Mouse (Mus musculus) adrenal gland (tissue): ENCODE data around the gene Hspb9.

Source experiments
- intact Hi-C: fragments of 180-260 bp; cut with DNase I; formaldehyde crosslinking; loops from one replicate; pipeline ENCODE4 v1.15.1; 2025

The Hspb9 gene

DNA sequence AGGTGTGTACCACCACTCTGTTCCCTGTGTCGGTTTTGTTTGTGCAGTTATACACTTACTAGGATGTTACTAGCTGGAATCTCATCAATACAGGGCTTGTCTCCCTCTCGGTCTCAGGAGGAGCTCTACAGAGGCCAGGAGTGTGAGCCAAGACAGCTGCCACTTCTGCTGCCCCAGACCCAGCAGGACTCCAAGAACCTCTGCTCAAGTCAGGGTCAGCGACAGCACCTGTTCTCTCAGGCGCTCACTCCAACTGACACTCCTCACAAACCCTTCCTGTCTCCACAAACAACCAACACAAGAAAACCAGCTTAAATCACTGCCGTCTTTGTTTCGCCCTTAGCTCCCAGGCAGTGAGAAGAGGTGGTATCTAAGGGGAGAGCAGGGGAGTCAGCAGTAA is 15.0 kb downstream of the Hspb9 start:
- intact Hi-C loops: no loop called here

- intact Hi-C loops: no loop called here
Measured at GRCm38 (mm10) chr11:100729976-100730375, 16.3 kb downstream of the Hspb9 start.

DNA sequence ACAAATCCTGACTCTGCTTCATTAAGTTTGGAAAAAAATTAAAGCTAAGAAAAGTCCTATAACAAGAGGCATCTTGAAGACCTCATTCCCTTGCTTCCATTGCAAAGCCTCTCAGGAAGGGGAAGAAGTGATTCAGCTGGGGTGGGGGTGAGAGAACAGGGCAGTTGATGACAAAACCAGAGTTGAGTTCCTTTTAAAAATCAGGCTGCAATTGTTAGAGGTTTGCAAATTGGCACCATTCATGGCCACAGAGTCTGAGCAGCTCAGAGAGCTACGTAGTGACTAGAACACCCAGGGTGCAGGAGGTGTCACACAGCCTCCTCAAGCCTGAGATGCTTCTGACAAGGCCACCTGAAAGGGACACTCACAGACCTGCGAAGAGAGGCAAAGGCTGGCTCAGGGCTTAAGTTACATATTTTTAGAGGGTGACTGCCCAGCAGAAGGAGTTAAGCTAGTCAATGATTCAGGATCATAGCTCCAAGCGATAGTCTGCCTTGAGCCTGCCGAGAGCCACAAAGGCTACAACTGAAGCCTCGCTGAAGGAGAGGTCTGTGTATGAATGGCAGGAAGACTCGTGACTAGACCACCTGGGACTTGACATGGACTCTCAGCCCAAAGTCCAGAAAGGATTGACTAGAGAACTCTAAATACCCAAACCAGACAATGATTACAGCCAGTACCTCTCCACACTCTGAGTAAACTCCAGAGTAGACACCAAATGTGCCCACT is 17.0 kb downstream of the Hspb9 start:
- intact Hi-C loops: no loop called here

GRCm38 (mm10) chr11:100735134-100735865 is 21.6 kb downstream of the Hspb9 start:
- intact Hi-C loops: no loop called here

- intact Hi-C loops: no loop called here
Measured at GRCm38 (mm10) chr11:100735954-100736745, 22.5 kb downstream of the Hspb9 start.

- intact Hi-C loops: no loop called here
Measured at GRCm38 (mm10) chr11:100736746-100737080, 23.1 kb downstream of the Hspb9 start.

GRCm38 (mm10) chr11:100737105-100737733 is 23.6 kb downstream of the Hspb9 start:
- intact Hi-C loops: no loop called here

DNA sequence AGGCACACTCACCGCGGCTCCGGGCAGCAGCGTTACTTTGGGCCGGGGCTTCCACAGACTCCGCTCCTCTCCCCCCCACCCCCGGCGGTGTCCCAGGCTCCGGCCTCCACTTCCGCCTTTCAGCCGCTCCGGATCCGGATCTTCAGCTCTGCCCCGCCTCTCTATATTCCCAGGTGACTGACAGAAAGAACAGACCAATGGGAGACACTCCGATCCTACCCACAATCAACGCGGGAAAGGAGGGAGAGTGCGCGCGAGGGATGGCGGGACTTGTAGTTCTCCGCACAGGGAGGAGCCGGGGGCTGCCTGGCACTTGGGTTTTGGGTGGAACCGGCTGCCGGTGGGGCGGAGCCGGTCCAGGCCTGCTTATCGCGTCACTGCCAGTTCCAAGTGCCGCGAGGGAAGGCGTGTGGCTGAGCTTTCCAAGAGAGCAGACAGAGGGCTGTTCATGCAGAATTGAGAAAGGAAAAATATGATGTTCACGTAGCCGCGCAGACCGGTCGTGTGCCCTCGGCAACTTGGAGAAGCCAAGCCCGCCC is 24.5 kb downstream of the Hspb9 start, which contains the start of gene Rab5c:
TSS of gene Rab5c (minus strand) at position 150 of the 539 bp plus-strand sequence.
- intact Hi-C loops: no loop called here

DNA sequence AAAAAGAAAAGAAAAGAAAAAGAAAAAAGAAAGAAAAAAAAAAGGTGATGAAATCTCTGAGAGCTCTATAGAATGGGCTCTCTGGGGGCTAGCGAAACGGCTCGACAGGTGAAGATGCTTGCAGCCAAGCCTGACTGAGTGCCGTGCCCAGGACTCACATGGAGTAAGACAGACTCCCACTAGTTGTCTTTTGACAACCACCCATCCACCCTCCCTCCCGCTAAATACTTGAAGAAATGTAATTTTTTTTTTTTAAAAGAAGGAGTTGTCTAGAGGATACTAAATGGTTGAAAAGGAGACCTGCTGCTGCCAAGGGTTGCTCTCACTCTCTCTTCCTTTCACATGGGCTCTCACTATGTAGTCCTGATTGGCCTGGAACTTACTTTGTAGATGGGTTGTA is 25.1 kb downstream of the Hspb9 start:
- intact Hi-C loops: no loop called here

GRCm38 (mm10) chr11:100741348-100741747 is 27.7 kb downstream of the Hspb9 start:
- intact Hi-C loops: no loop called here

DNA sequence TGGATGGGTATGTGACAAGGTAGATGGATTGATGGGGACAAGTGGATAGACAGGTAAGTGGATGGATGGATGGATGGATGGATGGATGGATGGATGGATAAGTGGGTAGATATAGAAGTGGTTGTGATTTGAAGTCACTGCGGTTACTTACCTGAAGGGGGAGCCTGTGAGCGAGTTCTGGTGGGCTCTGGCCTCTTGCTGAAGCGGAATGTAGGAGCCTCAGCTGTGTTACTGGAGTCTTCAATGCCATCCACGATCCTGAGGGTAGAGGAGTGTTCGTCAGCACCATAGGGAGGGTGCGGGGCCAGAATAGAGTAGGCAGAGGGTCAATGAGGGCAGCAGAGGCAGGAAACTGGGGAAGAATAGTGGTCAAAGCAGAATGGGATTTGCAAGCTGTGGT is 31.4 kb downstream of the Hspb9 start:
- intact Hi-C loops: loop anchor here (5.0 kb wide), 1 partner anchor 33 kb away; the partner anchor contains the start of genes Hspb9 and Kat2a

DNA sequence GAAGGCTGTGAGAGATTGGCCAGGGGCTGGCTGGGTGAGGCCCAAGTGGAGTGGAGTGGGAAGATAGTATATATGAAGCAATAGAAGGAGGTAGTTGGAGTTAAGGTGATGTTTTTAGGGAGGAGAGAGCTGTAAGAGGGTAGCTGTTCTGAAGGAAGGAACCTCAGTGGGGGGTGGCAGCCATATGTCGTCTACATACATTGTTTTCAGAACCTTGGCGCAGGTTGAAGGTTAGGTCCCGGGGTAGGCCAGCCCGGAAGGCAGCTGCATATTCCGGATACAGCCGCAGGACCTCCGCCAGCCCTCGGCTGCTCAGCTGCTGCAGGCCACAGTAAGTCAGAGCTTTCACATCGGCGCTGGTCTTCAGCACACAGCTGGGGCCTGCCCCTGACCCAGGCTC is 32.9 kb downstream of the Hspb9 start:
- intact Hi-C loops: loop anchor here (5.0 kb wide), 1 partner anchor 34 kb away; the partner anchor contains the start of genes Hspb9 and Kat2a

DNA sequence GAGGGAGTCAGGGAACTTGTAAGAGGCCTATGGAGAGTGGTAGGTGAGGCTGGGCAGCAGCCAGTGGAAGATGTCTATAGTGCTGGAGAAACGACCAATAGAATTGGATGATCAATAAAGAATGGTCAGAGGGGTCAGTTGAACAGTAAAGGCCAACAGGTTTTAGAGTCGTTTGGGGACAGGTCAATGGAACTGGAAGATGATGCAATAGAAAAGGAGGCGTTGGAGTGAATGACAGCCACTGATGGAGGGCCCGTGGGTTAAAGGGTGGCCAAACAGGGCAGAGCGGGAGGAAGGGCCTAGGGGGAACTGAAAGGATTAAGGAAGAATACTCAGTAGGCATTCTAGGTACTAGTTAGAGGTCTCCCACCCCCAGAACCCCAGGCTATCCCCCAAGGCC is 33.5 kb downstream of the Hspb9 start:
- intact Hi-C loops: loop anchor here (5.0 kb wide), 1 partner anchor 35 kb away; the partner anchor contains the start of genes Hspb9 and Kat2a

DNA sequence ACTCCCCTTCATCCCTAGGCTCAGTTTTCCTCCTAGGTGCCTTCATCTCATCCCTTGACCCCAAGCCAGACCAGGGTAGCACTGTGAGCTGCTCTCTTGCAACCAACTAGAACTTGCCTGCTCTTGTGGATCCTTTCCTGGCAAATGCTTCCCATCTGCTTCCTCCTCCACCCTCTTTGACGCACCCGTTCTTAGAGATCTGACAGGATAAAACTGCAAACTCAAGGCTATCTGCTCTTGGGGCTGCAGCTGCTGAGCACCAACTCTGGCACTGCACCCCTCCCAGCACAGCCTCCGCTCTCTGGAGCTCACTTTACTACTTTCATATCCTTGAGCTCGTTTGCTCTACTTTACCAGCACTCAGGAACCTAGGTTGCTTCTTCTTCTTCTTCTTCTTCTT is 35.0 kb downstream of the Hspb9 start:
- intact Hi-C loops: loop anchor here (5.0 kb wide), 1 partner anchor 36 kb away; the partner anchor contains the start of genes Hspb9 and Kat2a

GRCm38 (mm10) chr11:100749469-100749868 is 35.8 kb downstream of the Hspb9 start:
- intact Hi-C loops: loop anchor here (5.0 kb wide), 1 partner anchor 37 kb away; the partner anchor contains the start of genes Hspb9 and Kat2a

GRCm38 (mm10) chr11:100750127-100750526 is 36.5 kb downstream of the Hspb9 start:
- intact Hi-C loops: no loop called here

- intact Hi-C loops: no loop called here
Measured at GRCm38 (mm10) chr11:100752294-100752693, 38.6 kb downstream of the Hspb9 start.

- intact Hi-C loops: no loop called here
Measured at GRCm38 (mm10) chr11:100754021-100754692, 40.5 kb downstream of the Hspb9 start.

DNA sequence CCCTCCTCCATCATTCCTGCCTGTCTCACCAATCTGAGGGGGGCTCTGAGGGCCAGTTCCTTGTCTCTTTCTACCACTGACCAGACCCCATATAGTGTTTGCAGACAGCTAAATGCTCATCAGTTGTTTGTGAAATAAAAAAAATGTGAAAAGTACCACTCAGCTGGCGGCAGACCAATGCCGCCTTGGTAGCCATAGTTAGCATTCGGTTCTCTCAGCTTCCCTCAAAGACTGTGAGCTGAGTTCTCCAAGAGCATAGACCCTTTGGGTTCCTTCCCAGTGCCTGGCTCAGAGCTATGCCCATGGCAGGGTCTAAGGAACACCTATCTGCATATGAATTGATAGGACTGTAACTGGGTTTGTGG is 41.0 kb downstream of the Hspb9 start:
- intact Hi-C loops: no loop called here

GRCm38 (mm10) chr11:100756476-100756875 is 42.8 kb downstream of the Hspb9 start:
- intact Hi-C loops: no loop called here
